Mouse (Mus musculus) stomach, embryonic 14.5 days (tissue): ENCODE data around the gene Iqsec2. TPM values are rescaled to one million over a fixed set of nuclear protein-coding genes. Genes with fewer than 3 reads are reported as not detected.

Experiments
- ATAC-seq: fragments of 200-750 bp; cut with Nextera tagmentation; 2 replicates; pipeline ENCODE4 v1.8.0; 2017; ENCODE audit warnings: low read depth, moderate TSS enrichment; ENCODE audit not compliant: insufficient number of reproducible peaks, insufficient read depth, low FRiP score
- H3K27ac ChIP-seq: fragments of 300-500 bp; sonication (generic); 2 replicates; pipeline ENCODE4 v1.5.1; 2014; ENCODE audit warnings: mild to moderate bottlenecking, low read length, moderate library complexity, mixed read lengths
- H3K27me3 ChIP-seq: fragments of 300-500 bp; sonication (generic); 2 replicates; pipeline ENCODE4 v1.6.1; 2014; ENCODE audit warnings: low read length, control low read depth, mixed read lengths; ENCODE audit not compliant: control insufficient read depth, insufficient read depth
- H3K36me3 ChIP-seq: fragments of 300-500 bp; sonication (generic); 2 replicates; pipeline ENCODE4 v1.6.1; 2014; ENCODE audit warnings: mild to moderate bottlenecking, control low read depth, low read length, moderate library complexity, mixed read lengths; ENCODE audit not compliant: control insufficient read depth, insufficient read depth
- H3K4me1 ChIP-seq: fragments of 300-500 bp; sonication (generic); 2 replicates; pipeline ENCODE4 v1.6.1; 2014; ENCODE audit warnings: low read length, control low read depth, mixed read lengths; ENCODE audit not compliant: control insufficient read depth, insufficient read depth
- H3K4me2 ChIP-seq: fragments of 300-500 bp; sonication (generic); replicated peaks from 2 replicates; pipeline ENCODE4 v1.6.1; 2014; ENCODE audit warnings: low read depth, low read length, control low read depth
- H3K4me3 ChIP-seq: fragments of 300-500 bp; sonication (generic); 2 replicates; pipeline ENCODE4 v1.5.1; 2014; ENCODE audit warnings: low read depth, low read length, control low read depth
- H3K9ac ChIP-seq: fragments of 300-500 bp; sonication (generic); replicated peaks from 2 replicates; pipeline ENCODE4 v1.6.1; 2014; ENCODE audit warnings: low read depth, mild to moderate bottlenecking, control low read depth, low read length, moderate library complexity, mixed read lengths
- H3K9me3 ChIP-seq: fragments of 300-500 bp; sonication (generic); 2 replicates; pipeline ENCODE4 v1.6.1; 2016; ENCODE audit warnings: low read depth, low read length, control low read depth; ENCODE audit not compliant: control insufficient read depth
- WGBS: fragments of 180-500 bp; shearing (Covaris S2); extraction: QIAGEN DNeasy Blood & Tissue Kit; methylation state at CpG from one replicate; pipeline ENCODE4 v1.1.7; 2014; 5-methylcytosine and 5-hydroxymethylcytosine counted together
- polyA plus RNA-seq: library from polyadenylated mRNA; unstranded; fragments of >200 nt; fragmentation: Nextera tagmentation; extraction: Ambion mirVana; gene quantifications from 2 replicates; pipeline ENCODE4 v1.2.1, GENCODE M21; 2014

Gene Iqsec2
- polyA plus RNA-seq, 1 experiment from 2014 or later: 4.8 TPM

GRCm38 (mm10) chrX:152146691-152147090, 2.6 kb downstream of the Iqsec2 start:
- Histone ChIP-seq H3K4me3 (no peak overlapping the region), H3K4me1 (no peaks in the 10 kb centered on the region), H3K4me2 (no peak overlapping the region; the same call in 1 of the 2 replicates), H3K9ac (no peak overlapping the region), H3K36me3 (no peaks in the 10 kb centered on the region), H3K27me3 (0 out of 2 replicates have a peak, but pooled peaks cover 5% of the 10 kb centered on the region), H3K27ac (no peak overlapping the region), H3K9me3 (no peaks in the 10 kb centered on the region)
- no peak for ATAC-seq
- WGBS: 78% methylated on average over 2 of the region's 2 CpGs

GRCm38 (mm10) chrX:152147451-152148116, 3.5 kb downstream of the Iqsec2 start:
- H3K9ac ChIP-seq: no peak overlapping the region
- no peaks in the 10 kb centered on the region for H3K9me3 ChIP-seq
- no peaks in the 10 kb centered on the region for H3K4me1 ChIP-seq
- H3K36me3 ChIP-seq: no peaks in the 10 kb centered on the region
- ATAC-seq: peak; percentile 83; the same call in 1 of the 2 replicates
- 0 out of 2 replicates have a peak, but pooled peaks cover 5% of the 10 kb centered on the region for H3K27me3 ChIP-seq
- WGBS: 37% methylated on average over 5 of the region's 5 CpGs
- no peak overlapping the region for H3K4me3 ChIP-seq
- H3K27ac ChIP-seq: no peak overlapping the region
- no peak overlapping the region for H3K4me2 ChIP-seq

- H3K27me3 ChIP-seq: no peaks in the 10 kb centered on the region
- H3K27ac ChIP-seq: no peak overlapping the region
- no peaks in the 10 kb centered on the region for H3K36me3 ChIP-seq
- no peak overlapping the region for H3K4me3 ChIP-seq
- H3K4me2 ChIP-seq: no peak overlapping the region
- H3K9ac ChIP-seq: no peak overlapping the region
- ATAC-seq: no peak
- WGBS: 78% methylated on average over 5 of the region's 5 CpGs
- no peaks in the 10 kb centered on the region for H3K9me3 ChIP-seq
- H3K4me1 ChIP-seq: no peaks in the 10 kb centered on the region
Observed at GRCm38 (mm10) chrX:152148706-152149105, 4.6 kb downstream of the Iqsec2 start.

GRCm38 (mm10) chrX:152151709-152152108, 7.6 kb downstream of the Iqsec2 start:
- Histone ChIP-seq H3K9me3 (no peaks in the 10 kb centered on the region), H3K4me2 (no peak overlapping the region), H3K36me3 (no peaks in the 10 kb centered on the region), H3K4me1 (no peaks in the 10 kb centered on the region), H3K27ac (no peak overlapping the region), H3K4me3 (no peak overlapping the region), H3K9ac (no peak overlapping the region), H3K27me3 (no peaks in the 10 kb centered on the region)
- WGBS: 14% methylated on average over 6 of the region's 6 CpGs
- ATAC-seq: no peak

- H3K9ac ChIP-seq: no peak overlapping the region
- H3K4me1 ChIP-seq: no peaks in the 10 kb centered on the region
- no peaks in the 10 kb centered on the region for H3K36me3 ChIP-seq
- no peak overlapping the region for H3K4me3 ChIP-seq
- H3K9me3 ChIP-seq: no peaks in the 10 kb centered on the region
- no peak for ATAC-seq
- no peaks in the 10 kb centered on the region for H3K27me3 ChIP-seq
- no peak overlapping the region for H3K4me2 ChIP-seq
- 64% methylated on average over 3 of the region's 3 CpGs for WGBS
- H3K27ac ChIP-seq: no peak overlapping the region
Observed at GRCm38 (mm10) chrX:152158294-152158693, 14.2 kb downstream of the Iqsec2 start.

- H3K27me3 ChIP-seq: no peaks in the 10 kb centered on the region
- WGBS: 92% methylated on average over 4 of the region's 4 CpGs
Observed at GRCm38 (mm10) chrX:152161404-152161803, 17.3 kb downstream of the Iqsec2 start.

GRCm38 (mm10) chrX:152164061-152164460, 20.0 kb downstream of the Iqsec2 start:
- Histone ChIP-seq H3K36me3 (no peaks in the 10 kb centered on the region), H3K9me3 (no peaks in the 10 kb centered on the region), H3K4me2 (no peak overlapping the region), H3K9ac (no peak overlapping the region), H3K4me3 (no peak overlapping the region), H3K27ac (no peak overlapping the region), H3K4me1 (no peaks in the 10 kb centered on the region), H3K27me3 (0 out of 2 replicates have a peak, but pooled peaks cover 2% of the 10 kb centered on the region)
- ATAC-seq: no peak

More at GRCm38 (mm10) chrX:152161404-152161803, 17.3 kb downstream of the Iqsec2 start:
- no peaks in the 10 kb centered on the region for H3K4me1 ChIP-seq
- H3K4me3 ChIP-seq: no peak overlapping the region
- ATAC-seq: no peak
- no peak overlapping the region for H3K27ac ChIP-seq
- no peak overlapping the region for H3K9ac ChIP-seq
- H3K36me3 ChIP-seq: no peaks in the 10 kb centered on the region
- no peaks in the 10 kb centered on the region for H3K9me3 ChIP-seq
- no peak overlapping the region for H3K4me2 ChIP-seq

- Histone ChIP-seq H3K27me3 (0 out of 2 replicates have a peak, but pooled peaks cover 2% of the 10 kb centered on the region), H3K9me3 (no peaks in the 10 kb centered on the region), H3K27ac (no peak overlapping the region), H3K36me3 (no peaks in the 10 kb centered on the region), H3K9ac (no peak overlapping the region), H3K4me2 (no peak overlapping the region), H3K4me1 (no peaks in the 10 kb centered on the region), H3K4me3 (no peak overlapping the region)
- 83% methylated on average over 6 of the region's 6 CpGs for WGBS
- ATAC-seq: no peak
Observed at GRCm38 (mm10) chrX:152166161-152166560, 22.1 kb downstream of the Iqsec2 start.

- WGBS: 67% methylated on average over 1 of the region's 1 CpGs
- Histone ChIP-seq H3K9ac (no peak overlapping the region), H3K4me3 (no peak overlapping the region), H3K27me3 (0 out of 2 replicates have a peak, but pooled peaks cover 2% of the 10 kb centered on the region), H3K27ac (no peak overlapping the region), H3K36me3 (no peaks in the 10 kb centered on the region), H3K4me2 (no peak overlapping the region), H3K9me3 (no peaks in the 10 kb centered on the region), H3K4me1 (no peaks in the 10 kb centered on the region)
- no peak for ATAC-seq
Observed at GRCm38 (mm10) chrX:152168521-152168920, 24.5 kb downstream of the Iqsec2 start.
